Mouse (Mus musculus) intestine, embryonic 14.5 days (tissue): ENCODE data around the gene Fbxl14. TPM values are rescaled to one million over a fixed set of nuclear protein-coding genes. Genes with fewer than 3 reads are reported as not detected.

ENCODE experiments used
- polyA plus RNA-seq: library from polyadenylated mRNA; unstranded; fragments of >200 nt; fragmentation: Nextera tagmentation; extraction: Ambion mirVana; gene quantifications from 2 replicates; pipeline ENCODE4 v1.2.1, GENCODE M21; 2014

Gene Fbxl14
- polyA plus RNA-seq, 1 experiment from 2014 or later: 6.4 TPM

Other genes with a start within 250 kb of the Fbxl14 start
- not detected in 2 replicates for gene Cacna2d4, start 243.1 kb upstream of the Fbxl14 start, polyA plus RNA-seq
- gene Lrtm2, start 148.9 kb upstream of the Fbxl14 start, polyA plus RNA-seq: 0.48 and 0.69 TPM in 2 replicates
- 34.6 and 45.5 TPM in 2 replicates for gene Adipor2, start 62.0 kb upstream of the Fbxl14 start, polyA plus RNA-seq
- 7.4 and 8.0 TPM in 2 replicates for gene Wnt5b, start 64.7 kb downstream of the Fbxl14 start, polyA plus RNA-seq